Mouse (Mus musculus) v-Abl transformed pro-B cells (cell line): ENCODE data around the gene Lrp3.

Source experiments
- in situ Hi-C, 2 experiments: fragments of 400-800 bp; cut with MboI; formaldehyde crosslinking; loops; one replicate each; pipeline ENCODE4 v1.15.1; 2025; ENCODE audit not compliant: unreplicated experiment in 2 of 2

Lrp3 gene

GRCm38 (mm10) chr7:35198981-35199754 is 16.1 kb downstream of the Lrp3 start:
- in situ Hi-C loops: no loop called here

- in situ Hi-C loops: no loop called here
Observed at GRCm38 (mm10) chr7:35197022-35197421, 18.3 kb downstream of the Lrp3 start.

GRCm38 (mm10) chr7:35191276-35191675 is 24.0 kb downstream of the Lrp3 start:
- in situ Hi-C loops: no loop called here

GRCm38 (mm10) chr7:35189699-35190098 is 25.6 kb downstream of the Lrp3 start:
- in situ Hi-C loops: no loop called here

- in situ Hi-C loops: no loop called here
Observed at GRCm38 (mm10) chr7:35185889-35186569, 29.3 kb downstream of the Lrp3 start, which contains the start of gene Slc7a10. Gene Slc7a10, plus strand, starts transcription at chr7:35186385.

- in situ Hi-C loops: no loop called here
Observed at GRCm38 (mm10) chr7:35184833-35185724, 30.2 kb downstream of the Lrp3 start.

- in situ Hi-C loops: loop anchor here in 1 of 2 experiments (10.0 kb wide), 1 partner anchor 162 kb away; no protein-coding TSS in a partner anchor
Observed at GRCm38 (mm10) chr7:35176412-35177381, 38.6 kb downstream of the Lrp3 start.

GRCm38 (mm10) chr7:35175533-35175932 is 39.8 kb downstream of the Lrp3 start:
- in situ Hi-C loops: loop anchor here in 1 of 2 experiments (10.0 kb wide), 1 partner anchor 161 kb away; no protein-coding TSS in a partner anchor

GRCm38 (mm10) chr7:35172519-35172918 is 42.8 kb downstream of the Lrp3 start:
- in situ Hi-C loops: loop anchor here (5.0 to 10.0 kb wide), 2 partner anchors 145 to 158 kb away; no protein-coding TSS in a partner anchor

GRCm38 (mm10) chr7:35171867-35172382 is 43.4 kb downstream of the Lrp3 start:
- in situ Hi-C loops: loop anchor here (5.0 to 10.0 kb wide), 2 partner anchors 145 to 157 kb away; no protein-coding TSS in a partner anchor

- in situ Hi-C loops: no loop called here
Observed at GRCm38 (mm10) chr7:35169341-35169740, 46.0 kb downstream of the Lrp3 start.

- in situ Hi-C loops: no loop called here
Observed at GRCm38 (mm10) chr7:35167925-35168324, 47.4 kb downstream of the Lrp3 start.

- in situ Hi-C loops: no loop called here
Observed at GRCm38 (mm10) chr7:35166988-35167387, 48.3 kb downstream of the Lrp3 start.

GRCm38 (mm10) chr7:35164131-35164530 is 51.2 kb downstream of the Lrp3 start:
- in situ Hi-C loops: no loop called here

- in situ Hi-C loops: no loop called here
Observed at GRCm38 (mm10) chr7:35163600-35163999, 51.7 kb downstream of the Lrp3 start.

- in situ Hi-C loops: no loop called here
Observed at GRCm38 (mm10) chr7:35162443-35162842, 52.9 kb downstream of the Lrp3 start.

- in situ Hi-C loops: no loop called here
Observed at GRCm38 (mm10) chr7:35157512-35157911, 57.8 kb downstream of the Lrp3 start.

GRCm38 (mm10) chr7:35156561-35157477 is 58.5 kb downstream of the Lrp3 start:
- in situ Hi-C loops: no loop called here
